Mouse (Mus musculus) 416B (cell line): ENCODE measurements at regions not wholly inside any gene's neighbourhood (a gene's known extent, or its start where the extent isn't known, plus 50 kb on each side); places are given as distances from the start of the nearest gene placed in this dataset.

ENCODE experiments used
- DNase-seq: peaks from one replicate; pipeline ENCODE4 v3.0.0; 2011; ENCODE audit warnings: low read depth

DNA sequence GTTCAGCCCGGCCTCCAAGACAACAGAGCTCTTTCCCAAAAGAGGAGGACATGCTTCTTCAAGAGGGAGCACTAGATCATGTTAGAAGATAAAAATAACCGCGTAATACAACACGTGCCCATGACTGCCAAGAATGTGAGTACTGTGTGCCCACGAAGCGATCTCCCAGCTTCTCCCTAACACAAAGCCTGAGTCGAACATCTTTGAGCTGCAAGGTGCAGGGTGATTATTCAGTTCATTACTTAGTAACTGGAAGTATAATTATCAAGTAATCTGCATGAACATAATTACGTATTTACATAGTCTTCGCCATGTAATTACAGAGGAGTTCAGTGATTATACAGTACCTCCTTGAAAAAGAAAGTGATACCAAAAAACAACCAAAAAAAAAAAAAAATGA lies 269.7 kb downstream of the Efnb2 start:
- no peak for DNase-seq

DNA sequence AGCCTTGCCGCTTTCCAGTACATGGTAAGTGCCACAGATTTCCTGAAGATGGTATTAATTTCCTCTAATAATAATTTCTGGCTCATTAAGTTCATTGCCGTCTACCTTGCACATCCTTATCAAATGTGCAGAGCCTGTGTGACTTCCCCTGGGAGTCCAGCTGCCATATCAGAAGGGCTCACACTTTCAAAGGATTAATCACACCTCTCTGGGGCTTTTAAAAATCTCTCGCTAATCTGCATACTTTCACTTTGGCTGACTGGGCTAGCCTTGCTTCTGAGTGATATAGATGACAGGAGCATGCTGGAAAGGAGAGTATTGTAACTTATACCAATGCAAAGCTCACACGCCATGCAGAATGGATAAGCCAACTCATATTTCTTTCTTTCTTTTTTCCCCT lies 282.8 kb downstream of the Efnb2 start:
- no peak for DNase-seq

GRCm38 (mm10) chr8:8376791-8377190 lies 284.3 kb downstream of the Efnb2 start:
- no peak for DNase-seq

DNA sequence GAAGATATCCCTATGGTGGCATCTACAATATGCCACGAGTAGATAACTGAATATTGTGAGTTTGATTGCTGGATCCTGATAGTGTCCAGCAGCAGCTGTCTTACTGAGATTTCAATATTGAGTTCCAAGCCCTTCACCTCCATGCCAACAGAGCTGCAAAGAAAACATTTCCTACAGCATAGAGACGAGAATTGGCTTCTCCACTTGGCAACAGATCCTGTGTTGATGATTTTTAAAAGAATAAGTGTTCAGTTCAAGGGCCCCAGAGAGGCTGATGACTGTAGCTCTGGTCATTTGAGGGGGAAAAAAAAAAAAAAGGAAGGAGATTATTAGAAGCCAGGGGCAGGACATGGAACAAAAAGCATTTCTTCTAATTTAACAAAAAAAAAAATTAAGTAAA lies 284.7 kb downstream of the Efnb2 start:
- no peak for DNase-seq

- DNase-seq: no peak
These were observed 293.7 kb downstream of the Efnb2 start for GRCm38 (mm10) chr8:8367282-8367871.

DNA sequence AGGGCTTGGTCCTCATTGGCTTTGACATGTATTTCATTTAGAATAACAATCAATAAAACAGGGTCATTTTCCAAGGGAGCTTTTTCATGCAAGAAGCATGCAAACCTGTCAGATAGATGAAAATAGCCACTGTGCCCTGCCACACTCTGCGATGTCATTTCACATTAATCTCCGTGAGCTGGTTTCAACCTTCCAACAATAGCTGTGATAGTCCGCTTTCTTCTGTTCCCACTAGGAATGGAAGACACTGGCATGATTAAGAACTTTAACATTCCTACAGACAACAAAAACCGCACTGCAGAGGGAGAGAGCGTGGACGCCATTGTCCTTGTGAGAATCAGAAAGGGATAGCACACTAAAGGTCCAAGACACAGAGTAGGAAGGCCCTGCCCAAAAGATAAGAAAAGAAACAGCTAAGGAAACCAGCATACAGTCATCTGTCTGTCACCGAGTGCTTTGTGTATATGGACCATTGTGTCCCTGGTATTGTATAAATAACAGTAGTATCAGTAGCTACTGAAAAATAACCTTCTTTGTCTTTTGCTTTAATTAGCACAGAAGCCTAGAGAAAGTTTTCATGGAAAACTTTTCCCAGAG lies 299.0 kb downstream of the Efnb2 start:
- no peak for DNase-seq

DNA sequence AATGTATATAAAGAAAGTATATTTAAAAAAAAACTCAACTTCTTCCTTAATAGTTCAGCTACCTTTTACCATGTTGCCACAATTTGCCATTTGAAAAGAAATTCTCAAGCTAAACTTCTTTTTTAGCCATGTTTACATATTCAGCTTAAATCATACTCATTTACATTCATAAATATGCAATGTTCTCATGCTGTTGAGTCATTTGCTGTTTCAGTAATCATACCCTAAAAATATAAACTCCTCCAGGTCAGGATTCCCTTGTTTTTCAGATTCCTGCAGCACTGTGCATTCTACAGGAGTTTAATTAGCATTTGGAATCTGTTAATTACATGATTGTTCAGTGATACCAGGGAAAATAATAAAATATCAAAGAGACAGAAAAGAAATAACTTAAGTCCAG lies 300.5 kb downstream of the Efnb2 start:
- no peak for DNase-seq

GRCm38 (mm10) chr8:8354977-8355376 lies 306.1 kb downstream of the Efnb2 start:
- no peak for DNase-seq

- DNase-seq: no peak
These were observed 316.4 kb downstream of the Efnb2 start for GRCm38 (mm10) chr8:8344661-8345060.

DNA sequence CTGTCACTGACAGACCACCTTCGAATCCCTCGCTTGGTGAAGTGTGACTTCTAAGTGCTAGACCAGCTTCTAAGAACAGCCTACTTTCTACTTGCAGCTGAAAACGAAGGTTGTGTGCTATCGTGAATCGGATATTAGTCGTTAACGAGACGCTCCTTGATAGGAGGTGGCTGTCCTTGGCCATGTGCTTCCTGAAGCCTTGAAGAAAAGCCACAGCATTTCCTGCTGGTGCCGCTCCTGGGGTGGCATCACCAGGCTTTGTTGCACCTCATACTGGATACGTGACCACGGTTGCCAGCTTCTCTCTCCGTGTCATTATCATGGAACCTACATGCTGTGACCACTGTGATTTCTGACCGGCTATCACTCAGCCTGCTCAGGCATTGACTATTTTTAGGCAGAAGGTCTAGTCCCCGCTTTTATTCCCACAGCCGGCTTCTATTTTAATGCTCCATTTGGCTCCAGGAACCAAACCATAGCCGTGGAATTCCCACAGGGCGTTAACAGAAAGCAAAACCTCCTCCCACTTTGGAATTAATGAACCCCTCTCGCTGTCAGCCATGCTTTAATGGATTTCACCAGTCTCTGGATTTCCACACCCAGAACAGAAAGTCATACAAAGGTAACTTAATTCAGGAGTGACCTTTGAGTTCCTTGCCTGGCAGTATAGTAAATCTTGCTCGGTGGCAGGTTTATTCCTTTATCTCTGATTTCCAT lies 325.6 kb downstream of the Efnb2 start:
- DNase-seq: no peak

DNA sequence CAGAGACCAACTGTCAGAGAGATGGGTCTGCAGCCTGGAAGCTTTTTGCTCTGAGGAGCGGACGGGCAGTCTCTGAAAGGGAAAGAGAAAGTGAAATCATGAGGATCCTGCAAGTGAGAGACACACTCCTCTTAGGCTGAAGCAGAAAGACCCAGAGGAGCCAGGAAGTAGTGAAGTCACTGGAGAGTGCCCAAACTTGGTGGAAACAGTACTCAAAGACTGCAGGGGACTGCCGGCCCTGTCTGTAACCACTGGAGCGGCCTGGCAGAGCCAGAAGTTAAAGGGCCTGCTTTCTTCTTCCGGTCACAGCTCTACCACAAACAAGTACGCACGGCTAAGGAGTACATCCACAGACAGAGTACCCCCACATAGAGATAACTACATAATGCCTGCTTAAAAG lies 326.5 kb downstream of the Efnb2 start:
- no peak for DNase-seq

DNA sequence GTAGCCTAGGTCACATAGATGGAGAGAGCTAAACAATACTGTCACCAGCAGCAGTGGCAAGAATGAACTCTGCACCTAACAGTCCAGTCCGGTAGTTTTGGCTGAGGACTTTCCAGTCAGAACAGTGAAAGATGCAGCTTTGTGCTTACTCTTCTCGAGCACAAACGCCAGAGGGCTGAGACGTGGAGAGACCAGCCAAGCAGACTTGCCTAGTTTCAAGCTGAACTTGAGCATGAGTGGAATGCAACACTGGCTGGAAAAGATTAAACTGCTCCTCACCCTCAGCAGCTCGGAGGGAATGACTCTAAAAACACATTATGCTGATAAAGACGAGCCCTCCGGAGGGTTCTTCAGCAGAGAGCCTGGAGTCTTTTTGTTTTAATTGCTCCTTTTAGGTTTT lies 329.8 kb downstream of the Efnb2 start:
- no peak for DNase-seq

GRCm38 (mm10) chr8:8328010-8328666 lies 332.9 kb downstream of the Efnb2 start:
- DNase-seq: no peak

GRCm38 (mm10) chr8:8326066-8326834 lies 334.8 kb downstream of the Efnb2 start:
- DNase-seq: no peak

GRCm38 (mm10) chr8:8325420-8325819 lies 335.6 kb downstream of the Efnb2 start:
- no peak for DNase-seq

- no peak for DNase-seq
These were observed 336.5 kb downstream of the Efnb2 start for GRCm38 (mm10) chr8:8324520-8324919.

DNA sequence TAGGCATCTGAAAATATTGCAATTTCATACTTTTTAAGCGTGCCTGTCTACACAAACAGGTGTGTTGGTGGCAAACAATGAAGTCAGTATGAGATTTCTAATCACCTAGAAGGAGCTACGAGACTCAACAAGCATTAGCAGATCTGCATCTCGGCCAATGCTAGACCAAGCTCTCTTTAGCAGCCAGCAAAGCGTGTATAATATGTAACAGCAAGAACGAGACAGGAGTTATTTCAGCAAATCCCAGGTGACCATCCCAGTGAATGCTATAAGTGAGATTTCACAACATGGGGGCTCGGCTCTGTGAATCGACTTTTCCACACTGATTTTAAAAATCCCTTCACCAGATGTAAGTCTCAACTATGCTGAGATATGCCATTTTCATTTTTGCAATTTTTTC lies 352.8 kb downstream of the Efnb2 start:
- DNase-seq: no peak

DNA sequence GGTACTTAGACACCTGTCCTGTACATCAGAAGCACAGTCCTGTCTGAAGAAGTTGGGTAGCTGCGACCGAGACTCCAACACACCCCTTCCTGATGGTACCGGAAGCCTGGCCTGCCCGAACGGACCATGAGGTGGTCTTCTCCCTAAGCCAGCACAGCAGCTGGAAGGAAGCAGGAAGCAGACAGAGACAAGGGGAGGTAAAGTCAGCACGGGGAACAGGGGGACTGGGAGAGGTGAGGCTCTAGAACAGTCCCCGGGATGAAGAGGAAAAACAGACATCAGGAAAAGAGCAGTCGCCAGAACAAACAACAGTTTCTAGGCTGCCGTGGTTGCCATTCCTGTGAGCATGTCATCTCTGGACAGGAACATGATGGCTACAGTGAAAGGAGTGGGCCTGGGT lies 353.6 kb downstream of the Efnb2 start:
- no peak for DNase-seq

DNA sequence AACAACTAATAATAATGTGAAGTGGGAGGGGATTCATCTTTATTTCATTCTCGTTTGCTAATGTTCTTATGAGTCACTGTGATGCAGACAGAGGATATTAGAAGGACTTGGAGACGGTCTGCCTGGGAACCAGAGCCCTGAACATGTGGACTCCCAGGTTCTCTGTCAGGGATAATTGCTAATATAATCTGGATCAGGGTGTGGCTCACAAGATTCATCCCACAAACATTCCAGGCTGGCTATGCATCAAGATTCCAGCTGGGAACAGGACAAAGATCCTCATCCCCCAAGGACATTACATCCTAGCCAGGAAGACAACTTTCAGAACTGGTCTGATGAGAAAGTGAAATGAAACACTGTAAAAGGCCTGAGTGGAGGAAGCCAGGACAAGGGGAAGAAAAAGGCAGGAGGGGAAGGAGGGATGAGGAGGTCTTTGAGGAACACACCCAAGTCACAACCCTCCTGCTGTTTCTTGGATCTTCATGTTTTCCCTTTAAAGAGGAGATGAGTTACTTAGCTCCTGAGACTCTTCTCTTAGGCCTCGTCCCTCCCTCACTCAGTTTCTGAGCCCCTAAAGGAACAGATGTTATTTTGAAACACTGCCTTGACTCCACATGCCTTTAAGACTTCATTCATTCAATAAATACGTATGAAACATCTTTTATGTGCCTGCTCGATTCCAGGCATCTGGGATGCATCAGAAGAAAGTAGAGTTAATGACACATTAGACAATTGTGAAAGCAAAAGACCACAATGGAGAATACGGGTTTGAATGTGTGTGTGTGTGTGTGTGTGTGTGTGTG lies 360.9 kb downstream of the Efnb2 start:
- DNase-seq: no peak

- DNase-seq: no peak
These were observed 368.3 kb downstream of the Efnb2 start for GRCm38 (mm10) chr8:8292577-8293247.

- DNase-seq: no peak
These were observed 375.2 kb downstream of the Efnb2 start for GRCm38 (mm10) chr8:8285876-8286275.
